Mouse (Mus musculus) mouse trophoblast stem cell (cell line): ENCODE results near the gene Mafg.
"Not testable (repeated sequence)": the region's sequence is repeated elsewhere in the genome, so short reads cannot be mapped to it uniquely, and the experiment has no call there.

Source experiments
- in situ Hi-C, 2 experiments: fragments of 300-500 bp; cut with MseI, MboI; formaldehyde crosslinking; loops; 2 replicates in 1 of 2; 3 replicates in 1 of 2; pipeline ENCODE4 v1.15.1; 2025

Mafg gene

DNA sequence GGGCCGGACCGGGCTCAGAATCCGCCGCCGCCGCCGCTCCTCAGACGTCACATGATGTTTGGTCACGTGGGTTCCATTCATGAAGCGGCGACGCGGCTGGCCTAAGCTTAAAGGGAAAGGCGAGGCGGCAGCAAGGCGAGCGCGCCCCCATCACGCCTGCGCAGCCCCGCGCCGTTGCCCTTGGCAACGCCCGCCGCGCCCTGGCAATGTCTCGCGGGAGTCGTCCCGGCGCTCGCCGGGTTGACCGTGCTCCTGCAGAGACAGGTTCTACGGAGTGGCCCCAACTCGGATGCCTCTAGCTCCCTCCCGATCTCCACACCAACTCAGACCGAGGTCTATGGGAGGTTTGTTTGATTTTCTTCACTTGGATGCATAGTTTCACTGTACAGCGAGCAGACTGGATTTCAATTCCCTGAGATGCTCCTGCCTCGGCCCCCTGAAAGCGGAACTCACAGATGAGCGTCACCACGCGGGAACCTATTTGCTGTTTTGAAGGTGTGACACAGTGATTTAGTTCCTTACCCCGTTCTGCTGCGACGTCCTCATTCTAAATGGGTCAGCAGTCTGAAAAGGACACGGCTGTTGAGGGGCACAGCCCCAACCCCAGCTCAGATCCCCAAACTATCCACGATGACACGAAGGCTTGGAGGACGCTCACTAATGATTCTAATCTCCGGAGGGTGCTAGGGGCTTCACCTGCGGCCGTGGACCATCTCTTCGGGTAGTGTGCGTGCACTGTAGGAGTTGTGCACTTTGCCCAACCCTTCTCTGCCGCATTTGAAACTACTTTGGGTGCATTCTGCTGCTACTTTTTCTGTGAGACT, at the start of gene Mafg:
Gene Mafg (minus strand): TSS at position 81 of the 824 bp plus-strand sequence.
- in situ Hi-C loops: no loop called here

DNA sequence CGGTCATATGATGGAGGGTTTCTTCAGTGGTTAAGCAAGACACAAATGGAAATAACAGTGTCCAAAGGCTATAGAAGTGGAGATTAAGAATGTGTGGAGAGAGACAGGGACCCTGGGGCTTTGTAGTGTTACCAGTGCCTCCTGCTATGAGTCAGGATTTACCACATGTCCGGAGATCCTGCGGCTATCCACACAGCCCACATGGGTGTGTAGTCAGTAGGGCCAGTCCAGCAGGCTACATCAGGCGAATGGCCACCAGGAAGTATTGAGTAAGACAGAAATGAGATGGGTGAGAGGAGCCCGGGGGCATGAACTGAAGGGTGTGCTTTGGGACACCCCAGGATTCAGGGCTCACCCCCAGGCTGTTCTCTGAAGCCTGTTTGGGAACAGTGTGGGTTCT, 49.3 kb upstream of the Mafg start:
- in situ Hi-C loops: no loop called here

DNA sequence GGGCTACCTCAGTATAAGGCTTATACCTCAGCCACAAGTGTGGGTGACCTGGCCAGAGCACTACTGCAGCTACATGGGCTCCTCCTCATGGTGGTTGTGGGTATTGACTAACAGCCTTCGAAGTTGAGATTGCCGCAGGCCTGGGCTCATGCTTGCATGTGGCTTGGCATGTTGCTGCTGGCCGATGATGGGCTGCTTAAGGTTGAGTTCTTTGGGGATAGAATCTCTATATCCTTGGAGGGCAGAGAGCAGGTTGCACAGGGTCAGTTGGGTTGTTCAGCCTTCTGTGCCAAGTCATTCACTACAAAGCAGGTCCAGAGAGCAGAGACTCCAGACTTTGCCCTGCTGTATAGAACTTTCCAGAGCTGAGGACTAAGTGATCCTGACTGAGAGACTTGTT, 46.5 kb upstream of the Mafg start:
- in situ Hi-C loops: no loop called here

DNA sequence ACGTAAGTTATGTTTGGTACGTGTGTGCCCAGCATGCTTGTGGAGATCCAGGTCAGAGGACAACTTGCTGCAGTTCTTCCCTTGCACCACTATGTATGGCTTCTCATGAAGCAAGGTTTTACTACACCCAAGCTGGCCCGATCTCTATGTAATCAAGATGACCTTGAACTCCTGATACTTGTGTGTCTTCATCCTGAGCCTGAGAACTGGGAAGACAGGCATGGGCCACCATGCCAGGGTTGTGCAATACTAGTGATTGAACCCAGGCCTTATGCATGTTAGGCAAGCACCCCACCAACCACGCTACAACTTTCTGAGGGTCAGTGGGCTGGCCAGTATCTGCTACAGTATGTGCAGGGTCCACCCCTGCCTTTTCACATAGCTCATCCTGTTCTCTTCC, 43.6 kb upstream of the Mafg start:
- in situ Hi-C loops: no loop called here

DNA sequence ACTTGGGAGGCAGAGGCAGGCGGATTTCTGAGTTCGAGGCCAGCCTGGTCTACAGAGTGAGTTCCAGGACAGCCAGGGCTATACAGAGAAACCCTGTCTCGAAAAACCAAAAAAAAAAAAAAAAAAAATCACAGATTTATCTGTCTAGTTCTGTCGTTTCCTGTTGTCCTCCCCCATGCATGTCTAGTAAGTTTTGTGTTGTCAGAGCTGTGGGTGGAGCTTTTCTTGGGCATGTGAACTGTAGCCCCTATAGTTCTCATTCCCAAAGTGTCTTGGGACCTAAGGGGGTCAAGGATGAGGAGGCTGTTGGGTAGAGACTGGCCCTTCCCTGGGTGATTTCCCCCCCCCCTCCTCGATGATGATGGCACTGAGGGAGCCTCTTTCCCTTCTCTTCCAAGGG, 42.5 kb upstream of the Mafg start:
- in situ Hi-C loops: not testable (repeated sequence)

DNA sequence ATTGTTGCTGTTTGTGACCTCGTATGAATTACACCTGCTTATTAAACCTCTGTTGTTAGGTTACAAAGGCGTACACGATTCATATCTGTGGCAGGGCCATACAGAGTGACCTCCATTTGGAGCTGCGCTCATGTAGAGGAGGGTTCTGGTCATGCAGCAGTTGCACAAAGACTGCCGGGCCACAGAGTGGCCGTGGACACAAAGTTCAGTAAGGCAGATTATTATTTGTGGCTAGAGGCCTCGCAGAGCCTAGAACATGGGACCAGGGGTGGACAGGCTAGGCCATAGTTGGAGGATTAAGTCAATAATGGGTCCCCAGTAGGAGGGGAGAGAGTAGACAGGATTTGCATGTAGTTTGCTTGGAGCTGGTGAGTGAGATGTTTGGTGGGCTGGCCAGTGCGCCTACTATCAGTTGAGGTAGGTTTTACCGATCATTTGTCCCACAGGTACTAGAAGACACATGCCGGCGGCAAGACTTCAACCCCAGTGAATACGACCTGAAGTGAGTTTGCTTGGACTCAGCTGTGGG, 40.3 kb upstream of the Mafg start:
- in situ Hi-C loops: no loop called here

DNA sequence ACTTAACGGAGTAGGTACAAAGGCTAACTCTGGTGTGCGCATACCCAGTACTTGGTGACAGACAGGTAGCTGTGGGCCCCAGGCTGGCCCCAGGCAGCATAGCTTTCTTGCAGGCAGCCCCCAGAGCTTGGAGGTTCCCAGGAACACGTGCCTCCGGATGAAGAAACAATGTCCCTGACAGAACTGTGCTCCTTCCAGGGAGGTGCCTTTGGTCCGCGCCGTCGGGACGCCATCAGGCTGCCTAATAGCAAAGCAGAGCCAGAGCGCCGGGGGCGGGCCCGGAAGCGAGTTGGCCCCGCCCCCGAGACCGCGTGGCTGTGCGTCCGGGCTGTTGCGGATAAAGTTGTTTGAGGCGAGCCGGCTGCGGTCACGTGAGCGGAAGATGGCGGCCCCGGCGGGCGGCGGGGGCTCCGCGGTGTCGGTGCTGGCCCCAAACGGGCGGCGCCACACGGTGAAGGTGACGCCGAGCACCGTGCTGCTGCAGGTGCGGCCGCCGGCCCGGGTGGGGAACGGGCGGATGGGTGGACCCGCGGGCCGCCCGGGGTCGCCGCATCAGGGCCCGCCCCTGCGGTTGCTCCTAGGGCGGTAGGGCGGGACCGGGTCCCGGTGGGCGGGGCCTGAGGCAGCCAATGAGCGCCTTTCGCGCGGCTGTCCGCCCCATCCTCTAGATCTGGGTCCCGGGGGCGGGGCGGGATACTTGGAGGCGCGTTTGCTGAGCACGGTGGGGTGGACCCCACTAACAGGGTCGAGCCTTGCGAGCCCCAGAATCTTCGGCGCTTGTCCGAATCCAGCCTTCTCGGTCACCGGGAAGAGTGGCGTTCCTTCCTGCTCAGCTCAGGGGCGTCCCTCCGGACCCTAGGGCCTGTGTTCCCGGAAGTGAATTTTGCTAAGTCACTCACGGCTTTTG, 39.5 kb upstream of the Mafg start, which contains the start of gene Aspscr1:
Gene Aspscr1 (plus strand): TSS at position 287 of the 907 bp plus-strand sequence.
- in situ Hi-C loops: no loop called here

DNA sequence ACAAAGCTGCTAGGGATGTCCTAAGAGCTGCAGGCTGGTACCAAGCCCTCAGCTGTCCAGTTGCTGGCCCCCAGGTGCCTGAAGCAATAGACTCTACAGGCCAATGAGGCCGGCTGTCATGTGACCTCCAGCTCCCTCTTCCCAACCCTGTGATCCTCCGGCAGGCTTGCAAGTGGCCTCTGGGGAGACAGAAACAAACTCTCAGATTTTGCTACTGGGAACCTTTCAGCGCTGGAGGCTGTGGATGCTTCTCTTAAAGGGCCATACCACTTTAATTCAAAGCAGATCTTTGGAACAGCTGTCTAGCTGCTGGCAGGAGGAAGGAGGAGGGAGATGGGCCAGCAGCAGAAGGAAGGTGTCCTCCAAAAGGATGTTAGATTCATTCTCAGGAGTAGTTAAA, 33.2 kb upstream of the Mafg start:
- in situ Hi-C loops: no loop called here

DNA sequence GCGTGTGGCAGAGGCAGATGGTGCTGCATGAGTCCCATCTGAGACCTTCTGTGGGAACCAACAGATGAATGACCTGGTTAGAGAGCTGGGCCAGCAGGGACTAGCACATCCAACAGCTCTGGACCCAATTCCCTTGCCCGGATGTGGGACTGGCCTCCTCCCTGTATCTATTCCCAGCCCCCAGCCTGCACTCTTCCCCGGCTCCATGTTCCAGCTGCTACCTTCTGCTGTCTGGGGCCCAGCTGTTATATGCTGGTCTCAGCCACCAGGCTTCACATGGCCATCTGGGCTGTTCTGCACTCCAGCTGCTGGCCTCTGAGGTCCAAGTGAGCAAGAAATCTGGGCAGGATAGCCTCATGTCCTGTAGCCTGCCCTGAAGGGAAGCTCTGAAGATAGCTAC, 32.0 kb upstream of the Mafg start:
- in situ Hi-C loops: no loop called here

DNA sequence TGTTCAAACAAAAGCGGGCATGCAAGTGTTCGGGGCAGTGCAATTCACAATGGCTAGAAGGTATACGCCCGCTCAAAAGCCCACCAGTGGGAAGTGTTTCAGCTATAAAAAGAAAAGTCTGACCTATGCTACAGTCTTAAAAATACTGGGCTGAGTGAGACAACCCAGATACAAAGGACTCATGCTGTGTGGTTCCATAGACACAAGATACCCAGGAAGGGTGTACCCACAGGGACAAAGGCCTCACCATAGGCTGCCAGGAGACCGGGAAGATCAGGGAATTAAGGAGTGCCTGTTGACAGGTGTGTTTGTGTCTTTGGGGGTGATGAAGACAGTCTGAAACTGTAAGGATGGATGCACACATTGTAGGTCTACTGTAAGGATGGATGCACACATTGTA, 30.3 kb upstream of the Mafg start:
- in situ Hi-C loops: no loop called here

DNA sequence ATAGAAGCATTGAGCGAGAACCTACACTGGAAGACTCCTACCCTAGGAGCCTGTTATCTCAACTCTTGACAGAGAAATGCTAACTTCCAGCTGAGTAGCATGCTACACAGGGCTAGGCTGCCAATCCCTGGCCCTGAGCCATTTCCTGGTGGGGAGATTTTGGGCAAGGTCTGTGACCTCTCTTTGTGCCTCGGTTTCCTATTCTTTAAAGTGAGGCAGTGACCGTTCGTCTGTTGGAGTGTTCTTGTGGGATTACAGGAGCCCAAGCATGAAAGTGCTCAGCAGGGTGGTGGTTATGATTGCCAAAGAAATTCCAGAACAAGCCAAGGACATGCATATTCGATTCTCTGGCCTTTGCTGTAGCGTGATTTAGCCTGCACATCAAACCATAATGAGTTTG, 29.4 kb upstream of the Mafg start:
- in situ Hi-C loops: no loop called here

DNA sequence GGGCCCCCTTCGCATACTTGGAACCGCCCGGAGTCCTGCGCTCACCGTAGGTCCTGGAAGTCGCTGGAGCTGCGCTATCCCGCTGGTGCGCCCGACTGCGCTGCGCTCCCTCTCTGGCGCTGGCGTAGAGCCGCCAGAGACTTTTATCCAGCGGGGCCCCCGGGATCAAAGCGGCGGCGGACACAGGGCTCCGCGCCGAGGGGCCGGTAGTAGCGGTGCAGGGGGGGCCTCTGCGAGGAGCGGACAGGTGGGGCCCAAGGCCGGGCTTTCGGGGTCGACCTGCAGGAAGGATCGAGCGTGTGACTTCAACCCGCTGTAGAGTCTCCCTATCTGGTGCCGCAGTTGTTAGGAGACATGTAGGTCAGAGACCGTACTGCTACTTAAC, 27.7 kb upstream of the Mafg start, which contains the start of gene Notum:
Gene Notum (minus strand): TSS at position 100 of the 385 bp plus-strand sequence.
- in situ Hi-C loops: no loop called here

DNA sequence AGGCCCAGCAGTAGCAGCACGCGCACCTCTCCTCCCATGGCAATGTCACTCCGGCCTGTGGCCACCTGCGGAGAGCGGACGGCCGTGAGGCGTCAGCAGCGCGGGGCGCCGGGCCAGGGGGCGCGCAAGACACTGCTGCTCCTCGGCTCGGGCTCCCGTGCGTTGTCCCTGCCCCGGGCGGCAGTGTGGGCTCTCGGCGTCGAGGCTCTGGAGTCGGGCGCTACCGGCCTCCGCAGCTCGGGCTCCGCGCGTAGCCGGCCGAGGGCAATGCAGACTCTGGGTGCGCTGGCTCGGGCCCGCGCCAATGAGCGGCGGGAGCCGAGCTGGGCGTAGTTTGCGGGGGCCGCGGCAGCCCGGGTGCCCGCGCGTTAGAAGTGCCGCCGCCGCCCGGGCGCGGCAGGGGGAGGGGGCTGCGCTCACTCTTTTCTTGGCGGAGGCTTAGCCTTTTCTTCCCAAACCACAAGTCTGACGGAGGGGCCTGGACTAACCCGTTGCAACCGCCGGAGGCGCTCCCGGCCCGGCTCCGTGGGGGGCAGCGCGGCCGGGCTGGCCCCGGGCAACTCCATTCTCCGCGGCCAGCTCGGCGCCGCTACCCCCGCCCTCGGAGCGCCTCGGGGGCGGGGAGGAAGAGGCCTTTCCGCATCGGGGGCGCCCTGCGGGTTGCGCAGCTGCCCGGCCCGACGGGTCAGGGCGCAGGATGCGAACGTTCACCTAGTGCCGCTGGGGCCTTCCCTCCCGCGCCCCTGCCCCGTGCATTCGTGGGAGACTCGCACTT, 27.1 kb upstream of the Mafg start:
- in situ Hi-C loops: no loop called here

DNA sequence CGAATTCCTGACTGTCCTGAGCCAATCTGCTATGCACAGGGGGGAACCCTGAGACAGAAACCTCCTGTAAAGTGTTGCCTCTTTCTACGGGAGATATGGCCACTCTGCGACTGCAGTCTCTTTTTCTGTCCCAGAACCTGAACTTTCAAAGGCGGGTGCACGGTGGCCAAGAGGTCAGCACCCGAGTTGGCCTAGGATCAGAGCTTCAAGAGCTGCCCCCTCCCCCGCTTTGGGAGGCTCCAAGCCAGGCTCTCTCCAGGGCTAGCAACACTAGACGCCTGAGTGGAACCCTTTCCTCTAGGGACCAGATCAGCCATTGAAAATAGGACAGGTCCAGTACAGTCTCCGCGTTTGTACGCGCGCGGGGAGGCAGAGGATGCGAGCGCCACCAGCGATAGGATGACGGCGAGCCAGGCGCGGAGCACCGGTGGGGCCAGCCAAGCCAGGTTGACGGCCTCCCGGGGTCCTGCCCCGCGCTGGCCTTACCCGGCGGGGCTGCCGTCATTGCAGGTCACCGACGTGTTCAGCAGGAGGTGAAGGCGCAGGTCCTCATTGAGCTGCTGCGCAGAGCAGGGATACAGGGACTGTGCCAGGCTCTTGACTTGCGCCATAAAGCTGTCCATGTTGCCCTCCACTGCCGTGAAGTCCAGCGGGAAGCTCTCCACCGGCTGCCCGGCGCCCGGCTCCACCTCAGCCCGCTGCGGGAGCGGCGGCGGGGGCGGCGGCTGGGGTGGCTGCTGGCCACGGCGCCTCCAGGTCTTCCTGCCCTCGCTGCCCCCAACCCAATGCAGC, 26.3 kb upstream of the Mafg start:
- in situ Hi-C loops: loop anchor here (5.0 to 10.0 kb wide), 2 partner anchors 53 to 55 kb away; partner anchors contain the start of genes Cenpx (in 2 of the 2) and Lrrc45 (in 2 of the 2)

DNA sequence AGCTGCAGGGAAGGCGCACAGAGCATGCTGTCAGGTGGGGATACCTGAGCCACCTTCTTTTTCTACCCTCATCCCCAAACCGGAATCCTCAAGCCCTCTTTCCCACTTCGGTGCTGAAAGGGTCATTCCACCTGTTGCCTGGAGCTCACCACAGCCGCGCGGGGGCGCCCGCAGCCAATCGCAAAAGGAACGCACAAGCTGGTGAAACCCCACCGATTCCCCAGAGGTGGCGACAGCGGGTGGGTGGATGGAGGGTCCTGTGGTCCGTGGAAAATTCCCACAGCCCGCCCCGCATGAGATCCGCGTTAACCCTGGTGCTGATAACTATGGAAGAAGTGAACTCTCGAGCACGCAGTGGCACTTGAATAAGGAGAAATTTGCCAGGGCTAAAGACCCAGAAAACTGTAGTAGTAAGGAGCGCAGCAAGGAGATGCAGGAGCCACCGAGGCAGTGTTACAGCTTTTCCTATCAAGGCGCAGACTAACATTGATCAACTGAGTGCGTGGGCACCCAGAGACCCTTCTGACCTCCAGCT, 25.5 kb upstream of the Mafg start:
- in situ Hi-C loops: loop anchor here (5.0 to 10.0 kb wide), 2 partner anchors 53 to 56 kb away; partner anchors contain the start of genes Cenpx (in 2 of the 2) and Lrrc45 (in 2 of the 2)

DNA sequence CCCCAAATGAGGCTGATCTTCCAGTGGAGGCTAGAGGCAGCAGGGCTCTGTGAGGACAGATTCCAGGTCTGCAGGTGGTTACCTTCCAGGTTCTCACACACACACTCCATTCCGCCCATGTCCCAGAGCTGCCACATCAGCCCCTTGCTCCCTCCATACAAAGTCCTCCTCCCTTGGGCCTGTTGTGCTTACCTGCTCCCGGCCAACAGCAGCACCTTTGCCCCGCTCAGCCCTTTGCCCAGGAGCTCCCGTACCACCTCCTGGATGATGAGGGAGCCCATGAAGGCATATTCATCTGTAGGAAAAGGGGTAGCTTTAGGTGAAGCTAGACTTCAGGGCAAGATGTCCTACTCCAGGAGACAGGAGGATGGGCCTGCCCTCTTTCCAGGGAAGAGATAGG, 23.9 kb upstream of the Mafg start:
- in situ Hi-C loops: loop anchor here (5.0 to 10.0 kb wide), 2 partner anchors 55 to 58 kb away; partner anchors contain the start of genes Cenpx (in 2 of the 2) and Lrrc45 (in 2 of the 2)

DNA sequence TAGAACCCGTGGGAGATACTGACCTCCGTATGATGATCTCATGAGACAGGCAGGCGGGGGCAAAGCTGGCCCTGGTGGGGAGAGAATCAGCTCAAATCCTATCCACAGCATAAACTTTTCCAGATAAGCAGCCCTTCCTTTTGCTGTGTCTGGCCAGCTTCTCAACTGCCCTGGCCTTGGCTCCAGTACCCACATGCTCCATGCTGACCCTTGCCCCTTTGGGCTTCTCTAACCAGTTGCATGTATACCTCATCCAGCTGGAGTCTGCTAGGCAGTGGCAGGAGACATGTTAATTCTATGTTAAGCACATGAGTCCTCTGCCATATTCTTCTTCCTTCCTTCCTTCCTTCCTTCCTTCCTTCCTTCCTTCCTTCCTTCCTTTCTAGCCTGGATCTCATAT, 21.3 kb upstream of the Mafg start:
- in situ Hi-C loops: loop anchor here (5.0 to 10.0 kb wide), 2 partner anchors 58 to 60 kb away; partner anchors contain the start of genes Cenpx (in 2 of the 2) and Lrrc45 (in 2 of the 2)

DNA sequence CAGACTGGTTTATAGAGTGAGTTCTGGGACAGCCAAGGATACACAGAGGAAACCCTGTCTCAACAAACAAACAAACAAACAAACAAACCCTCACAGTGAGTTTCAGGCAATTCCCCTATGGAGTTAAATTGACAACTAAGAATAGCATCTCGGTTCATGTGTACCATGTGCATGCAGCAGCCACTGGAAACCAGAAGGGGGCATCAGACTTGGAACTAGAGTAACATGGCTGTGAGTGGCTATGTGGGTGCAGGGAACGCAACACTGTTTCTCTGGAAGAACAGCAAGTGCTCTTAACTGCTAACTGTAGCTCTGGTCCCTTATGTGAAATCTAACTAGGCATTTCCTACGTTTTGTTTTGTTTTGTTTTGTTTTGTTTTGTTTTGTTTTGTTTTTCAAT, 18.5 kb upstream of the Mafg start:
- in situ Hi-C loops: loop anchor here in 1 of 2 experiments (10.0 kb wide), 1 partner anchor 63 kb away; the partner anchor contains the start of genes Cenpx and Lrrc45

DNA sequence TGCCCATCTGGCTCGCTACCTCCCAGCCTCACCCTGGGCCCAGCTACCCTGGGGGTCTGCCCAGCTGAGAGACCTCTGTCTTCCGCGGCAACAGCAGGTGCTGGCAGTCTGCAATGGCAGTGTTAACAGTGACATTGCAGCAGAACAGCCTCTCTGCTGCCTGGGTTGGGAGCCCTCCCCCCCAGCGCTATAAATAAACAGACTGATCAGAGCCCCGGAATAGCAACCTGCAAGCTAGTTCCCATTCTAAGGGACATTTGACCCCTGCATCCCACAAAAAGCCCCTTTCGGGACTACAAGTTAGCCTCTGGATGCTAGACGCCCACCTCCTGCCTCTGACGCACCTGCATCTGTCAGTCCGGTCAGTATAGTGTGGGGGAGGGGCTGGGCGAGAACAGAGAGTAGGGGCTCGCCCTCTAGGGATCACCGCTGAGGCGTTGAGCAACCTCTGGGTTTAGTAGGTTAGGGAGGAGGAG, 14.6 kb upstream of the Mafg start, which contains the start of gene Myadml2:
Gene Myadml2 (minus strand): TSS at position 158 of the 476 bp plus-strand sequence.
- in situ Hi-C loops: no loop called here
